Mouse (Mus musculus) right cerebral cortex, postnatal 4 days (tissue): ENCODE data around the gene Six6.

Experiments used
- DNase-seq: peaks from one replicate; pipeline ENCODE4 v3.0.0-alpha.2; 2022

Gene Six6

GRCm38 (mm10) chr12:72957829-72958424 lies 18.2 kb downstream of the Six6 start:
- DNase-seq, result no peak

DNA sequence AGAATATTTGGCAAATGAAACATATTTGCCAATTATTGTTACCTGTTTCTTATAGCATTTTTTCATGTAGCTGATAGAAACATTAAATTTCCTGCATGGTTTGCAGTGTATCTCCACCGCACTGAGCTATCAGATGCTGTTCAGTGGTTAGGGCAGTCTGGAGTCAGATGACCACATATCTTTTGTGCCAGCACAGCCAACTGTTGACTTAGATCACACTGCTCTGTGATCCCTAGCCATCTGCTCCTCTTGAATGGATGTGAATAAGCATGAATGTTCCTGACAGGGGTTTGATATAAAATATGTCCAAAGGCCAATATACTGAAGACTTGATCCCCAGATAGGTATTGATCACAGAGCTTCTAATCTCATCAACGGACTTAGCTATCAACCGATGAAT lies 18.8 kb downstream of the Six6 start:
- DNase-seq, result no peak

GRCm38 (mm10) chr12:72962761-72963160 lies 23.1 kb downstream of the Six6 start:
- no peak for DNase-seq

DNA sequence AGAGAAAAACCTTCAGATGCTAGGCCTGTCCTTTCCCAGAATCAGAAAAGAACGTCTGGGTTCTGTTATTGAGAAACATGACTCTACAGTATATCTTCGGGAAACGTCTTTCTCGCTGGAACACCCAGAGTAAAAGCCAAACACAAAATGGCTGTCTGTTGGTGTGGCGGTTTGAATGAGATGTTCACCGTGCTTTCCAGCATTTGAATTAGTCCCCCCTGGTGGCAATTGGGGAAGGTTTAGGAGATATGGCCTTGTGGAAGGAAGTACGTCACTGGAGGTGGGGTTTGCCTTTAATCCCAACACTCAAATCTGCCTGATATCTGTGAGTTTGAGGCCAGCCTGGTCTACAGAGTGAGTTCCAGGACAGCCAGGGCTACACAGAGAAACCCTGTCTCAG lies 27.8 kb downstream of the Six6 start:
- no peak for DNase-seq

- DNase-seq, result no peak
Observed at GRCm38 (mm10) chr12:72970620-72971019, 30.9 kb downstream of the Six6 start.

GRCm38 (mm10) chr12:72973161-72973560 lies 33.5 kb downstream of the Six6 start:
- peak; percentile 58 for DNase-seq

DNA sequence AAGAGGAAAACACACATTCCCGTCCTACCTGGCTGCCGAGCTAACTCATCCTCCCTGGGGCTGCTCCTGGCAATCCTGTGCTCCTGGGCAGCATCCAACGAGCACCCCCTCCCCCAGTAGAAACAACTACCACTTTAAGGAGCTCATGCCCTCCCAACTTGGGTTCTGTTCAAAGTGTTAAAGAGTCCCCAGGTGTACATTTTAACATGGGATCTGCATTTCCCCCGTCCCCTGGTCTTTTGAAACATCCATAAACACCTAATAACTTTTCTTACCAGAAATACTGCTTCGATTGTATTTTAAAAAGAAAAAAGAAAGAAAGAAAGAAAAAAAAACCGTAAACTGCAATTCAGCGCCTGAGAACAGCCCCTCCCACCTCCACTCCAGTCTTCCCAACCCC lies 36.5 kb downstream of the Six6 start:
- DNase-seq, result no peak

GRCm38 (mm10) chr12:72976718-72977117 lies 37.0 kb downstream of the Six6 start:
- DNase-seq, result peak; percentile 70

GRCm38 (mm10) chr12:72977851-72978250 lies 38.2 kb downstream of the Six6 start:
- DNase-seq, result no peak

DNA sequence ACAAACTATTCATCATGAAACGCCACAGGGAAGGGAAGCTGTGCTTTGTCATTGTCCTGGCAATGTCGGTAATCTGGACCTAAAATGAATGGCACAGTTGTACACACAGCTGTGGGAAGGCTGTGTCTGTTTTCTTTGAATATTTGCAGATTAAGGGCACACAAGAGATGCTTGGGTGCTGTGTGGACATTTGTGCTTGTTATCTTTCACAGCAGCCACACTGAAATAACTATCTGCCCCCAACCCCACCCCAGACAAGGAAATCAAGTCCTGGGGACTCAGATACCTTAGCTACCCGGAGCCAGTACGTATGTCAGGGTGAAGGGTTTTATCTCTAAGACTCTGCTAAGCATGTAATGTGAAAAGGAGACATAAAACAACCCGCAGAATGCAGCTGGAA lies 39.5 kb downstream of the Six6 start:
- no peak for DNase-seq

DNA sequence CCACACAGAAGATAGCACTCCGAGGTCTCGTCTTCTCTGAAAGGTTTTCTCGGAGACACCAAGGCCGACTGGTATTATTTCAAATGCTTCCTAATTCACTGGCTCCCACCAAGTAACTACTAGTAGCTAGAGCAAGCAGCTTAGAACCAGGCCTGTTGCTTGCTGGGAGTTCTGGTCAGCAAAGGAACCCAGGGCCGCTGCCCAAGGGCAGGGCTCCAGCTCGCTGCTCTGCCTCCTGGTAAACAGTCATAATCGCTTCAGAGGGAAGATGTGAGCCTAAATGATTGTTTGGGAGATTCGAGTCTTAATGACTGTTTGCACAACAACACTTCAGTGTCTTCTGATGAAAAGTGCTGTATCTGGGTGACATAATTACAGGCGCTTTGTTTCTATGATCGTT lies 42.9 kb downstream of the Six6 start:
- DNase-seq, result no peak

DNA sequence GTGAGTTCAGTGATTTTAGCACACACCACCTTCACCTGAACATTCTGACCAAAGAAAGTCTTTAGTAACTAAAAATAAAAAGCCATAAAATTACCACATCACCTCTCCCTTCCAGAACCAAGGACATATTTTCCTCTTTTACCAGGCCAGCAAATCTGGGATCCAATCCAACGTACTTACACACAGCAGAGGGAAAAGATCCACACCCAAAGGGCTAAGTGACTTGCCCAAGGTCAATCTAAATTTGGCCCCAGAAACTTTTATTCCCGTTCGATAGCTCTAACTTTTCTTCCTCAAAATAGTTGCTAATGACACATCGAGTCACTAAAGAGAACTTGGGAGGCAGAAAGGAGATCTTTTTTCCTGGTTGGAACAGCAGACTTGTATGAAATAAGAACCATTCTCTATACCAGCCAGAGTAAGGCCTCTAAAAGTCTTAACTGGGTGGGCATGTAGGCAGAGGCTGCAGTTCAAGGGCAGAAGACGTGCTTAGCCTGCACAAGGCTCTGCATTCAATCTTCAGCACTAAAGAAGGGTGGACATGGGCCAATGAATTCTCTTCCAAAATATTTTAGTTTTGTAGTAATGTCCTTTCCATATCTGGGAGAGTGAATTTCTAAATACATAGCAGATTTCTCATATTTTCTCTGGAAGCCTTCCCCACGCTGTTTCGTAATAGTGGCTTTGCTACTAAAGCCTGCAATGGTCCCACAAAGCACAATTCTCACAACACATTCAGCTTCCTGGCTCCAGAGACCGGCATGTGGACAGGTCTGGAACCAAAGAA lies 43.6 kb downstream of the Six6 start:
- no peak for DNase-seq
